Mouse (Mus musculus): Measurements from ENCODE around the gene Gm4553. TPM values are rescaled to one million over a fixed set of nuclear protein-coding genes. Genes with fewer than 3 reads are reported as not detected.
"Not testable (repeated sequence)": the region's sequence is repeated elsewhere in the genome, so short reads cannot be mapped to it uniquely, and the experiment has no call there.

Gene Gm4553
- polyA plus RNA-seq (2015; fragmentation: Nextera tagmentation; extraction: Ambion mirVana): not detected in 2 replicates

- not testable (repeated sequence) for H3K9me3 ChIP-seq (replicated peaks); H3K27ac ChIP-seq; H3K9ac ChIP-seq; H3K36me3 ChIP-seq (ENCODE audit: poor library complexity, severe bottlenecking); H3K27me3 ChIP-seq; H3K4me1 ChIP-seq; H3K4me2 ChIP-seq; H3K4me3 ChIP-seq; ATAC-seq
These were observed at the start of gene Gm4553 for GRCm38 (mm10) chr7:142165639-142166038. Gene Gm4553, minus strand, starts transcription at chr7:142165739.

GRCm38 (mm10) chr7:142212136-142212535 lies 46.6 kb upstream of the Gm4553 start:
- not testable (repeated sequence) for H3K4me2 ChIP-seq; H3K9me3 ChIP-seq (replicated peaks); H3K9ac ChIP-seq; H3K27ac ChIP-seq; H3K27me3 ChIP-seq; ATAC-seq; H3K4me1 ChIP-seq; H3K4me3 ChIP-seq; H3K36me3 ChIP-seq (ENCODE audit: poor library complexity, severe bottlenecking)
- 76% methylated on average over 1 of the region's 1 CpGs for WGBS

- H3K36me3 ChIP-seq (ENCODE audit: poor library complexity, severe bottlenecking): no peaks in the 10 kb centered on the region
- H3K4me2 ChIP-seq: no peak within 1 kb of the TSS
- WGBS: 75% methylated on average over 1 of the region's 1 CpGs
- no peak within 1 kb of the TSS for H3K27ac ChIP-seq
- no peak within 1 kb of the TSS for H3K4me3 ChIP-seq
- no peaks in the 10 kb centered on the region for H3K9me3 ChIP-seq (replicated peaks)
- no peaks in the 10 kb centered on the region for H3K27me3 ChIP-seq
- H3K9ac ChIP-seq: no peak within 1 kb of the TSS
- H3K4me1 ChIP-seq: no peaks in the 10 kb centered on the region
- no peak for ATAC-seq
These were observed 46.0 kb upstream of the Gm4553 start, which contains the start of gene Gm7579 for GRCm38 (mm10) chr7:142211559-142211958. Gene Gm7579, plus strand, starts transcription at chr7:142211859.

- H3K27ac ChIP-seq; H3K27me3 ChIP-seq; ATAC-seq; H3K4me1 ChIP-seq; H3K36me3 ChIP-seq (ENCODE audit: poor library complexity, severe bottlenecking); H3K4me2 ChIP-seq; H3K4me3 ChIP-seq; H3K9me3 ChIP-seq (replicated peaks); H3K9ac ChIP-seq: not testable (repeated sequence)
- WGBS: 71% methylated on average over 5 of the region's 5 CpGs
These were observed 41.4 kb upstream of the Gm4553 start for GRCm38 (mm10) chr7:142206891-142207290.

- ATAC-seq: no peak
- no peaks in the 10 kb centered on the region for H3K27me3 ChIP-seq
- no peak overlapping the region for H3K9ac ChIP-seq
- H3K4me1 ChIP-seq: no peaks in the 10 kb centered on the region
- H3K36me3 ChIP-seq (ENCODE audit: poor library complexity, severe bottlenecking): no peaks in the 10 kb centered on the region
- H3K9me3 ChIP-seq (replicated peaks): no peaks in the 10 kb centered on the region
- H3K27ac ChIP-seq: no peak overlapping the region
- H3K4me3 ChIP-seq: no peak overlapping the region
- no peak overlapping the region for H3K4me2 ChIP-seq
These were observed 39.9 kb upstream of the Gm4553 start for GRCm38 (mm10) chr7:142205488-142205887.

GRCm38 (mm10) chr7:142201064-142201463 lies 35.5 kb upstream of the Gm4553 start, which contains the start of gene Krtap5-3:
Gene Krtap5-3, plus strand, starts transcription at chr7:142201364.
- H3K4me2 ChIP-seq: no peak within 1 kb of the TSS
- WGBS: 75% methylated on average over 1 of the region's 1 CpGs
- no peak within 1 kb of the TSS for H3K9ac ChIP-seq
- no peak within 1 kb of the TSS for H3K4me3 ChIP-seq
- no peaks in the 10 kb centered on the region for H3K4me1 ChIP-seq
- H3K27me3 ChIP-seq: no peaks in the 10 kb centered on the region
- no peak for ATAC-seq
- no peaks in the 10 kb centered on the region for H3K9me3 ChIP-seq (replicated peaks)
- H3K27ac ChIP-seq: no peak within 1 kb of the TSS
- no peaks in the 10 kb centered on the region for H3K36me3 ChIP-seq (ENCODE audit: poor library complexity, severe bottlenecking)

GRCm38 (mm10) chr7:142198748-142199147 lies 33.2 kb upstream of the Gm4553 start:
- H3K4me3 ChIP-seq: no peak overlapping the region
- H3K27ac ChIP-seq: no peak overlapping the region
- ATAC-seq: no peak
- 82% methylated on average over 2 of the region's 2 CpGs for WGBS
- no peaks in the 10 kb centered on the region for H3K36me3 ChIP-seq (ENCODE audit: poor library complexity, severe bottlenecking)
- no peak overlapping the region for H3K4me2 ChIP-seq
- H3K9me3 ChIP-seq (replicated peaks): no peaks in the 10 kb centered on the region
- H3K27me3 ChIP-seq: no peaks in the 10 kb centered on the region
- H3K9ac ChIP-seq: no peak overlapping the region
- H3K4me1 ChIP-seq: no peaks in the 10 kb centered on the region

- Histone ChIP-seq H3K9ac (no peak within 1 kb of the TSS), H3K4me2 (no peak within 1 kb of the TSS), H3K9me3 (replicated peaks) (no peaks in the 10 kb centered on the region), H3K27ac (no peak within 1 kb of the TSS), H3K4me1 (no peaks in the 10 kb centered on the region), H3K27me3 (peaks cover 8% of the 10 kb centered on the region; the same call in 1 of the 2 replicates), H3K36me3 (ENCODE audit: poor library complexity, severe bottlenecking) (no peaks in the 10 kb centered on the region), H3K4me3 (no peak within 1 kb of the TSS)
- no peak for ATAC-seq
- 61% methylated on average over 2 of the region's 2 CpGs for WGBS
These were observed 24.8 kb upstream of the Gm4553 start, which contains the start of gene Gm10153 for GRCm38 (mm10) chr7:142190289-142190688. Gene Gm10153, minus strand, starts transcription at chr7:142190389.

GRCm38 (mm10) chr7:142188156-142188555 lies 22.6 kb upstream of the Gm4553 start:
- no peaks in the 10 kb centered on the region for H3K9me3 ChIP-seq (replicated peaks)
- no peak for ATAC-seq
- H3K27ac ChIP-seq: no peak overlapping the region
- H3K4me2 ChIP-seq: no peak overlapping the region
- no peak overlapping the region for H3K9ac ChIP-seq
- no peak overlapping the region for H3K4me3 ChIP-seq
- H3K36me3 ChIP-seq (ENCODE audit: poor library complexity, severe bottlenecking): no peaks in the 10 kb centered on the region
- H3K4me1 ChIP-seq: no peaks in the 10 kb centered on the region
- peaks cover 8% of the 10 kb centered on the region; the same call in 1 of the 2 replicates for H3K27me3 ChIP-seq
- WGBS: 52% methylated on average over 2 of the region's 2 CpGs

GRCm38 (mm10) chr7:142181021-142181420 lies 15.5 kb upstream of the Gm4553 start:
- Histone ChIP-seq H3K36me3 (ENCODE audit: poor library complexity, severe bottlenecking) (no peaks in the 10 kb centered on the region), H3K27me3 (no peaks in the 10 kb centered on the region), H3K4me3 (no peak overlapping the region), H3K4me2 (no peak overlapping the region), H3K9me3 (replicated peaks) (no peaks in the 10 kb centered on the region), H3K4me1 (no peaks in the 10 kb centered on the region), H3K27ac (no peak overlapping the region), H3K9ac (no peak overlapping the region)
- 43% methylated on average over 1 of the region's 1 CpGs for WGBS
- no peak for ATAC-seq

GRCm38 (mm10) chr7:142178685-142179084 lies 13.1 kb upstream of the Gm4553 start:
- Histone ChIP-seq H3K9me3 (replicated peaks) (no peaks in the 10 kb centered on the region), H3K9ac (no peak overlapping the region), H3K36me3 (ENCODE audit: poor library complexity, severe bottlenecking) (no peaks in the 10 kb centered on the region), H3K27ac (no peak overlapping the region), H3K4me2 (no peak overlapping the region), H3K4me1 (no peaks in the 10 kb centered on the region), H3K4me3 (no peak overlapping the region), H3K27me3 (no peaks in the 10 kb centered on the region)
- 80% methylated on average over 1 of the region's 1 CpGs for WGBS
- no peak for ATAC-seq

GRCm38 (mm10) chr7:142175905-142176304 lies 10.4 kb upstream of the Gm4553 start, which contains the start of gene Krtap5-2:
Gene Krtap5-2, minus strand, starts transcription at chr7:142176005.
- not testable (repeated sequence) for H3K27me3 ChIP-seq; H3K9ac ChIP-seq; H3K36me3 ChIP-seq (ENCODE audit: poor library complexity, severe bottlenecking); H3K9me3 ChIP-seq (replicated peaks); H3K4me3 ChIP-seq; H3K4me2 ChIP-seq; H3K4me1 ChIP-seq; ATAC-seq; H3K27ac ChIP-seq

GRCm38 (mm10) chr7:142169836-142170235 lies 4.3 kb upstream of the Gm4553 start:
- Histone ChIP-seq H3K27me3 (no peaks in the 10 kb centered on the region), H3K27ac (no peak overlapping the region), H3K4me3 (no peak overlapping the region), H3K9me3 (replicated peaks) (no peaks in the 10 kb centered on the region), H3K4me2 (no peak overlapping the region), H3K4me1 (no peaks in the 10 kb centered on the region), H3K36me3 (ENCODE audit: poor library complexity, severe bottlenecking) (no peaks in the 10 kb centered on the region), H3K9ac (no peak overlapping the region)
- WGBS: 49% methylated on average over 3 of the region's 3 CpGs
- no peak for ATAC-seq

Data from forebrain, embryonic 13.5 days (tissue).